Mouse (Mus musculus) testis, adult 2 months (tissue): ENCODE measurements around the gene Lelp1.
A peak's percentile ranks its signal among the peaks of the same experiment; 100 is the strongest.

ENCODE experiments used
- CTCF ChIP-seq: fragments of 200-500 bp; IDR thresholded peaks from 2 replicates; pipeline ENCODE4 v1.5.1; 2012; ENCODE audit warnings: low read depth, mild to moderate bottlenecking, inconsistent platforms, low read length, moderate library complexity; ENCODE audit not compliant: control insufficient read depth, insufficient read depth, insufficient replicate concordance
- POLR2A ChIP-seq: fragments of 200-500 bp; IDR thresholded peaks from 2 replicates; pipeline ENCODE4 v1.6.1; 2012; ENCODE audit warnings: low read depth, mild to moderate bottlenecking, inconsistent platforms, low read length, moderate library complexity; ENCODE audit not compliant: control insufficient read depth

DNA sequence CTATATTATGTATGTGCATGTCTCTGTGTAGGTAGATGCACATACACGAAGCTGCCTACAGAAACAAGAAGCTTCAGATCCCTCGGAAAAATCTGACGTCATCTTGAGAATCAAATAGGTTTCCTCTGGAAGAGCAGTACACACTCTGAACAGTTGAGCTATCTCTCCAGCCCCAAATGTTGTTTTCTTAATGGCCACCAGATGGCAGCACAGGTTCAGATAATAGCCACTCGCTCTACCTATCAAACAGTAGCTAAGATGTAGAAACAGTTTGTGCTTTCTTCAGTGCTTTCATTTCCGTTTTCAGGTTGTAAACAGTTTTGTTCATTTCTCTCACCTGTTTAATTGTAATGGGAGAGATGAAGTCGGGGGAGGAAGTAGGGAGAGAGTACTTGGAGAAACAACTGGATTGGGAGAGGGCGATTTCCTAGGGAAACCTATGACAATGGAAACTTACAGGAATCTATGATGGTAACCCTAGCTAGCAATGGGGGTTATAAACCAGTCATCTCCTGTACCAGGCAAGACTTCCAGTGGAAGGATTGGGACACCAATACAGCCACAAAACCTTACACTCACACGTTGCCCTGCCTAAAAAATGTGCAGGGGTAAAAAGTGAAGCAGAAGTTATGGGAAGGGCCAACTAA is 8.2 kb upstream of the Lelp1 start:
- TF ChIP-seq CTCF (peak; percentile 35; the same call in 1 of the 2 replicates), POLR2A (no peak)
